Mouse (Mus musculus): Measurements from ENCODE around the gene 5730522E02Rik.

- TF ChIP-seq EP300 (IDR thresholded peaks at IDR 0.05; ENCODE audit: low read depth in 1 of 2, low read length in 2 of 2) (no peak), POLR2A (IDR thresholded peaks at IDR 0.05; ENCODE audit: control insufficient read depth in 1 of 2, insufficient read depth in 1 of 2, low read depth in 1 of 2, low read length in 2 of 2, poor library complexity in 1 of 2) (no peak), MYB (IDR thresholded peaks at IDR 0.05; ENCODE audit: low read depth, low read length) (no peak), RCOR1 (IDR thresholded peaks at IDR 0.05; ENCODE audit: low read depth, low read length) (no peak), CTCF (IDR thresholded peaks at IDR 0.05 in 2 of 3, conservative IDR thresholded peaks at IDR 0.05 in 1 of 3; ENCODE audit: control insufficient read depth in 1 of 3, insufficient read depth in 1 of 3, low read depth in 2 of 3, low read length in 3 of 3, poor library complexity in 1 of 3, severe bottlenecking in 1 of 3) (no peak), ETS1 (IDR thresholded peaks at IDR 0.05; ENCODE audit: low read depth, low read length) (no peak), CHD1 (IDR thresholded peaks at IDR 0.05; ENCODE audit: low read depth, low read length) (no peak), TBP (IDR thresholded peaks at IDR 0.05; ENCODE audit: low read depth, low read length) (no peak), POLR2AphosphoS2 (IDR thresholded peaks at IDR 0.05; ENCODE audit: low read length) (no peak), GATA1 (IDR thresholded peaks at IDR 0.05; ENCODE audit: low read depth, low read length) (no peak)
Observed at GRCm38 (mm10) chr11:25709892-25710291, 500.7 kb downstream of the 5730522E02Rik start.

Measured in MEL (cell line).